Mouse (Mus musculus) G1E (cell line): Measurements from ENCODE around the gene Nyap1.

Source experiments
- CTCF ChIP-seq: IDR thresholded peaks from 2 replicates; pipeline ENCODE4 v1.5.1; 2012; ENCODE audit warnings: low read depth, low read length, inconsistent platforms, mixed read lengths
- GATA1 ChIP-seq: IDR thresholded peaks from 2 replicates; pipeline ENCODE4 v1.6.1; 2012; ENCODE audit warnings: borderline replicate concordance, low read length, inconsistent platforms, mixed read lengths
- POLR2AphosphoS5 ChIP-seq: IDR thresholded peaks from 2 replicates; pipeline ENCODE4 v1.6.1; 2012; ENCODE audit warnings: low read depth, low read length, inconsistent platforms; ENCODE audit not compliant: insufficient replicate concordance
- TAL1 ChIP-seq: conservative IDR thresholded peaks from 2 replicates; pipeline ENCODE4 v1.6.1; 2012; ENCODE audit warnings: low read depth, low read length, inconsistent platforms, mixed read lengths

DNA sequence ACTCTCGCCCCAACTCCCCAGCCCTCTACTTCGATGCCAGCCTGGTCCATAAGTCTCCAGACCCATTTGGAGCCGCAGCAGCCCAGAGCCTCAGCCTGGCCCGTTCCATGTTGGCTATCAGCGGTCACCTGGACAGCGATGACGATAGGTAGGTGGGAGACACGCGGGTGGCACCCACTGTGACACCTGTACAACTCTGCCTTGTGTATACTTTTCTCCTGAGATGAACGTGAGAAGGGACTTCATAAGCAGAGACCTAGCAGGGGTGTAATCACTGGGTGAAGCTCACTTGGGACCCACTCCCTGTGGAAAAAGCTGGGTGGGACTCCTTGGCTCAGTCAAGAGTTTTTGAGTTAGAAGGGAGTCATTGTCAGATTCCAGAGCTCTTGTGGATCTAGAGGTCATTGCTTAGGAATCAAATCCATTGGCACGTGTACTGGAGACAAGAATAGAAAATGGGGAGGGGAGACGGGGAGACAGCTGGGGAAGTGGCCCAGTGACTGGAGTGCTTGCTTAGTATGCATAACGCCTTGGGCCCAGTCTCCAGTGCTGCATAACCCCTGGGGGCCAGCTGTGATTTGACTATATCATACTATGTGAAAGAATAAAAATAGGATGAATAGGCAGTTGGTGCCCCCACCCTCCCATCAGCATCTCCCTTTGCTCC, 9.9 kb upstream of the Nyap1 start:
- TF ChIP-seq CTCF (no peak), GATA1 (no peak), TAL1 (no peak), POLR2AphosphoS5 (no peak)
